Mouse (Mus musculus): ENCODE data around the gene Lhx3. TPM values are rescaled to one million over a fixed set of nuclear protein-coding genes. Genes with fewer than 3 reads are reported as not detected.
A peak's percentile ranks its signal among the peaks of the same experiment; 100 is the strongest.

Lhx3 gene
- polyA plus RNA-seq, 1 experiment from 2014 or later: not detected

DNA sequence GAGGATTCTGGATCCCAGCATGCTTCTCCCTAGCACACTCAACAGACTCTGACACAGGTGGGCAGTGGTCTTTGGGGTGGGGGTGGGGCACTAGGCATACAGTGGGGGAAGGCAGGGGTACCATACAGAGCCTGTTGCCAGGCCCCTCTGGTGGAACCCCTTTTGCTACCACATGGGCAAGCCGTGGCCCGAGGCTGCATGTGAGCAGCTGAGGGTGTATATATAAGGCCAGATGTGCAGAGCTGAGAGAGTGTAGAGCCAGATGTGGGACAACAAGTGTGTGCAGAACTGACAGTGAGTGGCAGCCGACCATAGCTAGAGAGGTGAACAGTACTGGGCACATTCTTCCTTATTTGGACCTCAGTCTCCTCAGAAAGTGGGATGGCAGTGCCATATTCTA, 41.2 kb downstream of the Lhx3 start:
- 86% methylated on average over 3 of the region's 3 CpGs for WGBS
- ATAC-seq (replicated peaks; ENCODE audit: extremely low read depth, insufficient read depth, low FRiP score): no peak
- Histone ChIP-seq H3K27ac (ENCODE audit: low read length) (no peak overlapping the region), H3K9me3 (replicated peaks; ENCODE audit: control insufficient read depth, low read length) (no peaks in the 10 kb centered on the region), H3K4me3 (ENCODE audit: low read length) (no peak overlapping the region), H3K27me3 (ENCODE audit: control insufficient read depth, insufficient read depth, low read length) (no peaks in the 10 kb centered on the region), H3K36me3 (ENCODE audit: control insufficient read depth, insufficient read depth) (no peaks in the 10 kb centered on the region), H3K9ac (ENCODE audit: low read length) (no peak overlapping the region), H3K4me2 (ENCODE audit: low read depth, low read length) (no peak overlapping the region), H3K4me1 (ENCODE audit: control insufficient read depth, insufficient read depth, low read length) (peaks cover 7% of the 10 kb centered on the region)

DNA sequence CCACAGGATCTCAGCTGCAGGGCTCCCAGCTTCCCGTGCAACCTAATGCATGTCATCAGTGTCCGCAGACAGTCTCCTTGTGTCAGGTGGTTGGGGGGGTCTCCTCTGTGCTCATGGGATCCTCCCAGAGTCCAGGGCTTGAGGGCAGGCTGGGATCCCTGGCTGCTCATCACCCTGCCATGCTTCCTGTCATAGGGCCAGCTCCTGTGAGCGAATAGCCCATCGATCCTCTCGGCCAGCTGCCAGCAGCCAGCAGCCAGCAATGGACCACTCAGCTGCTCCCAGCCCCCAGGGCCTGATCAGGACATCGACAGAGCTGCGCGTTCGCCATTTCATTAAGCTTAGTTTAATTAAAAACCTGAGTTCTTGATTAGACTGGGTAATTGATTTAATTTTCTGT, 50.0 kb downstream of the Lhx3 start:
- no peak overlapping the region for H3K9ac ChIP-seq (ENCODE audit: low read length)
- no peaks in the 10 kb centered on the region; the same call in 1 of the 2 replicates for H3K4me1 ChIP-seq (ENCODE audit: control insufficient read depth, insufficient read depth, low read length)
- no peaks in the 10 kb centered on the region for H3K27me3 ChIP-seq (ENCODE audit: control insufficient read depth, insufficient read depth, low read length)
- H3K4me2 ChIP-seq (ENCODE audit: low read depth, low read length): no peak overlapping the region
- no peak for ATAC-seq (replicated peaks; ENCODE audit: extremely low read depth, insufficient read depth, low FRiP score)
- no peak overlapping the region for H3K4me3 ChIP-seq (ENCODE audit: low read length)
- WGBS: 80% methylated on average over 9 of the region's 9 CpGs
- no peaks in the 10 kb centered on the region for H3K36me3 ChIP-seq (ENCODE audit: control insufficient read depth, insufficient read depth)
- no peak overlapping the region for H3K27ac ChIP-seq (ENCODE audit: low read length)
- H3K9me3 ChIP-seq (replicated peaks; ENCODE audit: control insufficient read depth, low read length): no peaks in the 10 kb centered on the region

DNA sequence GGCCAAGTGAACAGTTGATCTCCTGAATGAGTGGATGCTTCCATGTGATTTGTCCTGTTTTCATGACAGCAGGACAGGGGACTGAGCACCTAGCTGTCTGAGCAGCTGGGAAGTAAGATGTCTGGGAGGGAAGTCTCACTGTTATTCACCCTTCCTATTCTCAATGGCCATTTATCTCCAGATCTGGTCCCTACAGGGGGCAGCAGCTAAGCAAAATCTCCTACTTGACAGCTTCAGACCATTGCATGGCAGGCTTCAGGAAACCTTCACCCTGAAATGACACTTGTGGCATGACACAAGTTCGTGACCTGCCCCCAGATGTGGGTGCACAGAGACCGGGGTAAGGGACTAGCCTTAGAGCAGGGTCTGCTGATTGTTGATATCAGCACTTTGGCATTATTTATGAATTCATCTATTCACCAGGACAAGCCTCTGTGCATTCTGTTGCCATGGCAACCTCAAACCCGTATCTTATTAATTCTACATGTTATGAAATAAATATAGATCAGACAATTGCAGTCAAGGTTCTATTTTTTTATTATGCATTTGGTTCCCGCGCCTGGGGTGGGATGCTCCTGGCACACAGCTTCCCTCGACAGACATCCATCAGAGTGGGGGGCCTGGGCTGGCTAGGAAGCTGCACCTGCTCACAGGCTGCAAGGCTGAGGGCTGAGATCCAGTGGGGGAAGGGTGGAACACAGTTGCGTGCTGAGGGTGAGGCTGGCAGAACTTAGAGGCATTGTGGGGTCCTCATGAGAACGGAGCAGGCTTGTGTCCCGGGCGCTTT, 51.7 kb downstream of the Lhx3 start:
- Histone ChIP-seq H3K4me1 (ENCODE audit: control insufficient read depth, insufficient read depth, low read length) (no peaks in the 10 kb centered on the region; the same call in 1 of the 2 replicates), H3K4me2 (ENCODE audit: low read depth, low read length) (no peak overlapping the region), H3K36me3 (ENCODE audit: control insufficient read depth, insufficient read depth) (no peaks in the 10 kb centered on the region), H3K9me3 (replicated peaks; ENCODE audit: control insufficient read depth, low read length) (no peaks in the 10 kb centered on the region), H3K27me3 (ENCODE audit: control insufficient read depth, insufficient read depth, low read length) (no peaks in the 10 kb centered on the region), H3K9ac (ENCODE audit: low read length) (no peak overlapping the region), H3K4me3 (ENCODE audit: low read length) (no peak overlapping the region), H3K27ac (ENCODE audit: low read length) (no peak overlapping the region)
- WGBS: 66% methylated on average over 10 of the region's 10 CpGs
- no peak for ATAC-seq (replicated peaks; ENCODE audit: extremely low read depth, insufficient read depth, low FRiP score)

DNA sequence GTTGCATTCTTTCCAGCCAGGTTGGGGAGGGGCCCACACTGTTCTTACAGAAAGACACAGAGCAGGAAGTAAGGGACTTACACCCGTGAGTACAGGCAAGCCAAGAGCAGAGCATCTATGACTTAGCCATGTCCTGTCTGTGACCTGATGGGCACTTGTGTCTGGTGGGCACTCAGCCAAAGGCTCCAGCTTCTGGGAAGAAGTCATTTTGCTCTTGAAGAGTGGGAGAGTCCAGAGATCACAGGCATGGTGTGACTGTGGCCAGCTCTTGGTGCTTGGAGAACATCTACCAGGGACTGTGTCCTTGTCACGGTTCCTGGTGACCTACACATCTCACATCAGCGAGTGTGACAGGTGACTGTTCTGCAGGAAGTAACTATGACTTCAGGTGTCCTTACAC, 52.4 kb downstream of the Lhx3 start:
- H3K36me3 ChIP-seq (ENCODE audit: control insufficient read depth, insufficient read depth): no peaks in the 10 kb centered on the region
- no peak overlapping the region for H3K9ac ChIP-seq (ENCODE audit: low read length)
- ATAC-seq (replicated peaks; ENCODE audit: extremely low read depth, insufficient read depth, low FRiP score): no peak
- WGBS: 42% methylated on average over 3 of the region's 3 CpGs
- no peak overlapping the region for H3K4me2 ChIP-seq (ENCODE audit: low read depth, low read length)
- no peaks in the 10 kb centered on the region for H3K27me3 ChIP-seq (ENCODE audit: control insufficient read depth, insufficient read depth, low read length)
- no peaks in the 10 kb centered on the region; the same call in 1 of the 2 replicates for H3K4me1 ChIP-seq (ENCODE audit: control insufficient read depth, insufficient read depth, low read length)
- no peak overlapping the region for H3K4me3 ChIP-seq (ENCODE audit: low read length)
- H3K9me3 ChIP-seq (replicated peaks; ENCODE audit: control insufficient read depth, low read length): no peaks in the 10 kb centered on the region
- H3K27ac ChIP-seq (ENCODE audit: low read length): no peak overlapping the region

DNA sequence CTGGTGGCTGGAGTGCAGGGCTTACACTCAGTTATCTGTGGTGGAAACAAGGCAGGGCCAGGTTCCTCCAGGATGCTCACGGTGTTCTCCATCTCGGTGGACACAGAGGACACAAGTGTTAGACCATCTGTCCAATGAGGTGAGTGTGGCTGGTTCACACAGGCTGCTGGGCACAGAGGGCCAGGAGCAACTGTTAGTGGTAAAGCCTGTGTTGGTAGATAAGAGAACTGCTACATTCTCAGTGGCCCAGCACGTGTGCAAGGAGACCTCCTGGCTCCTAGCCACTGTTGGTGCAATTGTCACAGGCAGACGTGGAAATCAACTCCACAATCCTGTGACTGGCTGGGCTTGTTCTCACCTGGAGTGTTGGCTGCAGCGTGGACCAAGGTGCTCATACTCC, 53.5 kb downstream of the Lhx3 start:
- no peaks in the 10 kb centered on the region; the same call in 1 of the 2 replicates for H3K4me1 ChIP-seq (ENCODE audit: control insufficient read depth, insufficient read depth, low read length)
- WGBS: 48% methylated on average over 5 of the region's 5 CpGs

DNA sequence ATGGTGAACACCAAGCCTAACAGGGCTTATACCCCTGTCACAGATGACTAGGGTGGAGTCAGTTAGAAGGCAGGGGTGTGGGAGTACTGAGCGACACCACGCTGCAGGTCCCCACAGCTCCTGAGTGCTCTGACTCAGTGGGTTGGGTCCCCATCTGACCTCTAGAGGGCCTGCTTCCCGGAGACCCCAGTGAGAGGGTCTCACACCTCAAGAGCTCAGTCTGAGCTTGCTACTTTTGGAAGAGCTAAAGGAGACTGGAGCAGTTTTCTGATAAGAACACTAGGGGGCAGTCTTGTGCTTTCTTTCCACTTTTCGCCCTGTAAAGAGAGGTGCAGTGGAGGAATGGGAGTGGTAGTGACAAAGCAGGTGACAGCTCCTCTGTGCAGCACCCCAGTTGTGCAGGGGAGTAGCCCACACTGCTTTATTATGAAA, 54.2 kb downstream of the Lhx3 start:
- peak; percentile 70 for ATAC-seq (replicated peaks; ENCODE audit: extremely low read depth, insufficient read depth, low FRiP score)
- WGBS: 12% methylated on average over 4 of the region's 4 CpGs
- H3K27ac ChIP-seq (ENCODE audit: low read length): no peak overlapping the region

More for the DNA sequence above, 53.5 kb downstream of the Lhx3 start:
- no peak overlapping the region for H3K27ac ChIP-seq (ENCODE audit: low read length)
- H3K4me3 ChIP-seq (ENCODE audit: low read length): no peak overlapping the region
- H3K36me3 ChIP-seq (ENCODE audit: control insufficient read depth, insufficient read depth): no peaks in the 10 kb centered on the region
- H3K9me3 ChIP-seq (replicated peaks; ENCODE audit: control insufficient read depth, low read length): no peaks in the 10 kb centered on the region
- H3K4me2 ChIP-seq (ENCODE audit: low read depth, low read length): no peak overlapping the region
- no peaks in the 10 kb centered on the region for H3K27me3 ChIP-seq (ENCODE audit: control insufficient read depth, insufficient read depth, low read length)
- no peak overlapping the region for H3K9ac ChIP-seq (ENCODE audit: low read length)
- no peak for ATAC-seq (replicated peaks; ENCODE audit: extremely low read depth, insufficient read depth, low FRiP score)

DNA sequence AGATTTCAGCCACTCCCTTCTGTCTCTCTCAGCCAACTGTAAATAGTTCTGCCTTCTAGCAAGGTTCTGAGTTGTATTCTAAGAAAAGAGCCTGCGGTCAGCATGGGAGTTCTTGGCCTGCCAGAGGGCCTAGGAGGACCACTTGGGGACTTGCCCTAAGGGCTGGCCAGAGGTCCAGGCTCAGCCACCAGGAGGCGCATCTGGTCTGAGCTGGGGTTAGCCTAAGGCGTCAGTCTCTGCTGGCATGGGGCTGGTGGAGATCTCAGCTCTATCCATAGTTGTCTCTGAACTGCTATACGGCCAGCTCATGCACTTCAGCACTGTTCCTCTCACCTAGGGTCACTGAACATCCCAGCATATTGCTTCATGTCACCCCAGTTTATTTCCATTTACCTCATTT, 54.8 kb downstream of the Lhx3 start:
- WGBS: 20% methylated on average over 4 of the region's 4 CpGs
- ATAC-seq (replicated peaks; ENCODE audit: extremely low read depth, insufficient read depth, low FRiP score): no peak
- no peak overlapping the region for H3K4me2 ChIP-seq (ENCODE audit: low read depth, low read length)
- no peak overlapping the region for H3K4me3 ChIP-seq (ENCODE audit: low read length)
- H3K4me1 ChIP-seq (ENCODE audit: control insufficient read depth, insufficient read depth, low read length): no peaks in the 10 kb centered on the region; the same call in 1 of the 2 replicates
- no peaks in the 10 kb centered on the region for H3K9me3 ChIP-seq (replicated peaks; ENCODE audit: control insufficient read depth, low read length)
- H3K27ac ChIP-seq (ENCODE audit: low read length): no peak overlapping the region
- H3K9ac ChIP-seq (ENCODE audit: low read length): no peak overlapping the region
- no peaks in the 10 kb centered on the region for H3K36me3 ChIP-seq (ENCODE audit: control insufficient read depth, insufficient read depth)
- H3K27me3 ChIP-seq (ENCODE audit: control insufficient read depth, insufficient read depth, low read length): no peaks in the 10 kb centered on the region

More for the DNA sequence above, 54.2 kb downstream of the Lhx3 start:
- H3K4me1 ChIP-seq (ENCODE audit: control insufficient read depth, insufficient read depth, low read length): no peaks in the 10 kb centered on the region; the same call in 1 of the 2 replicates
- H3K27me3 ChIP-seq (ENCODE audit: control insufficient read depth, insufficient read depth, low read length): no peaks in the 10 kb centered on the region
- H3K9me3 ChIP-seq (replicated peaks; ENCODE audit: control insufficient read depth, low read length): no peaks in the 10 kb centered on the region
- no peak overlapping the region for H3K9ac ChIP-seq (ENCODE audit: low read length)
- no peak overlapping the region for H3K4me2 ChIP-seq (ENCODE audit: low read depth, low read length)
- H3K4me3 ChIP-seq (ENCODE audit: low read length): no peak overlapping the region
- H3K36me3 ChIP-seq (ENCODE audit: control insufficient read depth, insufficient read depth): no peaks in the 10 kb centered on the region

Other genes with a start within 250 kb of the Lhx3 start
- gene Camsap1, start 225.0 kb downstream of the Lhx3 start, polyA plus RNA-seq (2015; fragmentation: Nextera tagmentation; extraction: Ambion mirVana): 6.0 and 8.9 TPM in 2 replicates
- 114 and 116 TPM in 2 replicates for gene Ubac1, start 186.5 kb downstream of the Lhx3 start, polyA plus RNA-seq (2015; fragmentation: Nextera tagmentation; extraction: Ambion mirVana)
- gene Nacc2, start 85.1 kb downstream of the Lhx3 start, polyA plus RNA-seq (2015; fragmentation: Nextera tagmentation; extraction: Ambion mirVana): 6.9 and 8.0 TPM in 2 replicates
- 11.8 and 13.0 TPM in 2 replicates for gene Qsox2, start 29.2 kb upstream of the Lhx3 start, polyA plus RNA-seq (2015; fragmentation: Nextera tagmentation; extraction: Ambion mirVana)
- gene Ccdc187, start 86.3 kb upstream of the Lhx3 start, polyA plus RNA-seq (2015; fragmentation: Nextera tagmentation; extraction: Ambion mirVana): 0.10 and 0.13 TPM in 2 replicates
- gene Gpsm1, start 107.2 kb upstream of the Lhx3 start, polyA plus RNA-seq (2015; fragmentation: Nextera tagmentation; extraction: Ambion mirVana): 102 and 104 TPM in 2 replicates
- 23.1 and 24.9 TPM in 2 replicates for gene Dnlz, start 143.8 kb upstream of the Lhx3 start, polyA plus RNA-seq (2015; fragmentation: Nextera tagmentation; extraction: Ambion mirVana)
- 1.0 and 1.2 TPM in 2 replicates for gene Card9, start 152.6 kb upstream of the Lhx3 start, polyA plus RNA-seq (2015; fragmentation: Nextera tagmentation; extraction: Ambion mirVana)
- gene Snapc4, start 172.4 kb upstream of the Lhx3 start, polyA plus RNA-seq (2015; fragmentation: Nextera tagmentation; extraction: Ambion mirVana): 14.8 and 18.5 TPM in 2 replicates
- 81.4 and 86.0 TPM in 2 replicates for gene Entr1, start 181.0 kb upstream of the Lhx3 start, polyA plus RNA-seq (2015; fragmentation: Nextera tagmentation; extraction: Ambion mirVana)
- gene Pmpca, start 181.1 kb upstream of the Lhx3 start, polyA plus RNA-seq (2015; fragmentation: Nextera tagmentation; extraction: Ambion mirVana): 118 and 119 TPM in 2 replicates
- 15.0 and 15.3 TPM in 2 replicates for gene Inpp5e, start 200.9 kb upstream of the Lhx3 start, polyA plus RNA-seq (2015; fragmentation: Nextera tagmentation; extraction: Ambion mirVana)
- gene Sec16a, start 236.9 kb upstream of the Lhx3 start, polyA plus RNA-seq (2015; fragmentation: Nextera tagmentation; extraction: Ambion mirVana): 14.5 and 14.8 TPM in 2 replicates